Mouse (Mus musculus): Measurements from ENCODE around the gene Gm7073. TPM values are rescaled to one million over a fixed set of nuclear protein-coding genes. Genes with fewer than 3 reads are reported as not detected.
A peak's percentile ranks its signal among the peaks of the same experiment; 100 is the strongest.

Gm7073 gene
- total RNA-seq (2014; rRNA removed) = not detected in 2 replicates
- not detected in 2 replicates for polyA plus RNA-seq (2015; fragmentation: Nextera tagmentation; extraction: Ambion mirVana)

DNA sequence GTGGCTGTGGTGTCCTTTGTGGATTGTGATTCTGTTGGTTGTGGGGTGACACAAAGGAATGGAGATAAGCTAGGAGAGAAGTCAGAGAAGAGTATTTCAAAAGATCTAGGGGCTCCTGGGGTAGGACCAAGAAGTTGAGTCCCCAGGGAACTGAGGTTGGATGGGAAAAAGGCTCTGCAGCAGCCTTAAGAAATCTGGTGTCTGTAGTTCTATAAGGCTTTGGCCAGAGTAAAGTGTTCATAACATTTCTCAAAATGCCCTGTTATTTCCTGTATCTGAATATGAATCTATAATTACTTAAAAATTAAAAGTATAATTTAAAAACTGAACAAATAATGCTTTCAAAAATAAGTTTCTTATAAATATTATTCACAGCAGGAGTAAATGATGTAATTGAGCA is at the start of gene Gm7073:
TSS of gene Gm7073 (minus strand) at position 101 of the 400 bp plus-strand sequence.
- no peak within 1 kb of the TSS for H3K27ac ChIP-seq (ENCODE audit: low read depth, low read length)
- no peak for TF ChIP-seq CTCF (IDR thresholded peaks at IDR 0.05; ENCODE audit: low read depth)
- no peaks in the 10 kb centered on the region for H3K4me1 ChIP-seq (ENCODE audit: insufficient read depth)
- H3K36me3 ChIP-seq (ENCODE audit: insufficient read depth) = no peaks in the 10 kb centered on the region
- H3K27me3 ChIP-seq (ENCODE audit: insufficient read depth, low read length) = no peaks in the 10 kb centered on the region
- ATAC-seq (no peak), DNase-seq (no peak)
- H3K4me3 ChIP-seq (ENCODE audit: low read depth, low read length) = no peak within 1 kb of the TSS
- H3K4me2 ChIP-seq (ENCODE audit: low read depth) = no peak within 1 kb of the TSS
- no peak within 1 kb of the TSS for H3K9ac ChIP-seq
- no peaks in the 10 kb centered on the region for H3K9me3 ChIP-seq (ENCODE audit: low read length)

GRCm38 (mm10) chrX:60570539-60570938 is 31.5 kb upstream of the Gm7073 start:
- Histone ChIP-seq H3K27me3 (ENCODE audit: insufficient read depth, low read length) (no peaks in the 10 kb centered on the region), H3K9me3 (ENCODE audit: low read length) (no peaks in the 10 kb centered on the region), H3K9ac (no peak overlapping the region), H3K4me2 (ENCODE audit: low read depth) (no peak overlapping the region), H3K4me3 (ENCODE audit: low read depth, low read length) (no peak overlapping the region), H3K36me3 (ENCODE audit: insufficient read depth) (no peaks in the 10 kb centered on the region), H3K4me1 (ENCODE audit: insufficient read depth) (no peaks in the 10 kb centered on the region), H3K27ac (ENCODE audit: low read depth, low read length) (no peak overlapping the region)
- DNase-seq (no peak), ATAC-seq (no peak)
- WGBS = 28% methylated on average over 1 of the region's 1 CpGs
- no peak for TF ChIP-seq CTCF (IDR thresholded peaks at IDR 0.05; ENCODE audit: low read depth)

GRCm38 (mm10) chrX:60569047-60569446 is 30.0 kb upstream of the Gm7073 start:
- no peak overlapping the region for H3K4me3 ChIP-seq (ENCODE audit: low read depth, low read length)
- H3K4me2 ChIP-seq (ENCODE audit: low read depth) = no peak overlapping the region
- no peak overlapping the region for H3K9ac ChIP-seq
- H3K27ac ChIP-seq (ENCODE audit: low read depth, low read length) = no peak overlapping the region
- DNase-seq (no peak), ATAC-seq (no peak)
- no peak for TF ChIP-seq CTCF (IDR thresholded peaks at IDR 0.05; ENCODE audit: low read depth)
- no peaks in the 10 kb centered on the region for H3K9me3 ChIP-seq (ENCODE audit: low read length)
- H3K4me1 ChIP-seq (ENCODE audit: insufficient read depth) = no peaks in the 10 kb centered on the region
- no peaks in the 10 kb centered on the region for H3K36me3 ChIP-seq (ENCODE audit: insufficient read depth)
- H3K27me3 ChIP-seq (ENCODE audit: insufficient read depth, low read length) = no peaks in the 10 kb centered on the region

DNA sequence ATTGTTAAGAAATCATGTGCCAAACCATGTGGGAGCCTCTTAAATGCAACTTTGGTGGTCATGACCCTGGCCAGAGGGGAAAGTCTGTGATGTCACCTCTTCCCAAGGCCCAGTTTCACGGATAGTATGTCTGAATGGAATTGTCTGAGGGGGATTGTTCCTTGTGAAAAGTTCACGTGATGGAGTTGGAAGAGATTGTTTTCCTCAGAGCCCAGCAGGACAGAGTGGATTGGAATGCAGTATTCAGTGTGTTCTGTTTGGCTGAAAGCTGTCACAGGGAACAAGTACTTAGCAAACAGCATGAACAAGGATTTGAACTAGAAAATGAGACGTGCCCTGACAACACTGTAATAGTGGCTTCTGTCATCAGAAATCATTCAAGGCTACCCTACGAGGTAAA is 16.2 kb upstream of the Gm7073 start:
- Histone ChIP-seq H3K27ac (ENCODE audit: low read depth, low read length) (no peak overlapping the region), H3K4me2 (ENCODE audit: low read depth) (no peak overlapping the region), H3K9me3 (ENCODE audit: low read length) (no peaks in the 10 kb centered on the region), H3K27me3 (ENCODE audit: insufficient read depth, low read length) (no peaks in the 10 kb centered on the region), H3K4me1 (ENCODE audit: insufficient read depth) (no peaks in the 10 kb centered on the region), H3K36me3 (ENCODE audit: insufficient read depth) (no peaks in the 10 kb centered on the region), H3K4me3 (ENCODE audit: low read depth, low read length) (no peak overlapping the region), H3K9ac (no peak overlapping the region)
- DNase-seq = no peak
- ATAC-seq = no peak
- no peak for TF ChIP-seq CTCF (IDR thresholded peaks at IDR 0.05; ENCODE audit: low read depth)
- WGBS = 37% methylated on average over 4 of the region's 4 CpGs

- ATAC-seq = peak; percentile 88
- 25% methylated on average over 63 of the region's 113 CpGs for WGBS
- H3K4me1 ChIP-seq (ENCODE audit: insufficient read depth) = no peaks in the 10 kb centered on the region
These were observed 8.6 kb upstream of the Gm7073 start for GRCm38 (mm10) chrX:60547444-60548304.

GRCm38 (mm10) chrX:60547098-60547443 is 8.0 kb upstream of the Gm7073 start:
- WGBS = 28% methylated on average over 16 of the region's 16 CpGs
- no peaks in the 10 kb centered on the region for H3K36me3 ChIP-seq (ENCODE audit: insufficient read depth)
- H3K4me2 ChIP-seq (ENCODE audit: low read depth) = peak overlapping the region; percentile 53
- TF ChIP-seq CTCF (IDR thresholded peaks at IDR 0.05; ENCODE audit: low read depth) = no peak
- H3K4me1 ChIP-seq (ENCODE audit: insufficient read depth) = no peaks in the 10 kb centered on the region
- peak overlapping the region; percentile 51 for H3K4me3 ChIP-seq (ENCODE audit: low read depth, low read length)
- no peaks in the 10 kb centered on the region for H3K27me3 ChIP-seq (ENCODE audit: insufficient read depth, low read length)
- ATAC-seq = no peak
- H3K9me3 ChIP-seq (ENCODE audit: low read length) = no peaks in the 10 kb centered on the region
- H3K9ac ChIP-seq = peak overlapping the region; percentile 60
- no peak for DNase-seq
- no peak overlapping the region for H3K27ac ChIP-seq (ENCODE audit: low read depth, low read length)

More at GRCm38 (mm10) chrX:60547444-60548304, 8.6 kb upstream of the Gm7073 start:
- Histone ChIP-seq H3K4me3 (ENCODE audit: low read depth, low read length) (peak overlapping the region; percentile 51), H3K4me2 (ENCODE audit: low read depth) (peak overlapping the region; percentile 53), H3K27ac (ENCODE audit: low read depth, low read length) (peak overlapping the region; percentile 54), H3K27me3 (ENCODE audit: insufficient read depth, low read length) (no peaks in the 10 kb centered on the region), H3K9me3 (ENCODE audit: low read length) (no peaks in the 10 kb centered on the region), H3K36me3 (ENCODE audit: insufficient read depth) (no peaks in the 10 kb centered on the region), H3K9ac (peak overlapping the region; percentile 60)
- peak; percentile 44 for DNase-seq
- no peak for TF ChIP-seq CTCF (IDR thresholded peaks at IDR 0.05; ENCODE audit: low read depth)

GRCm38 (mm10) chrX:60545906-60546305 is 6.9 kb upstream of the Gm7073 start:
- ATAC-seq = no peak
- no peak overlapping the region for H3K4me2 ChIP-seq (ENCODE audit: low read depth)
- TF ChIP-seq CTCF (IDR thresholded peaks at IDR 0.05; ENCODE audit: low read depth) = no peak
- no peak overlapping the region for H3K27ac ChIP-seq (ENCODE audit: low read depth, low read length)
- H3K4me3 ChIP-seq (ENCODE audit: low read depth, low read length) = no peak overlapping the region
- no peak overlapping the region for H3K9ac ChIP-seq
- 25% methylated on average over 3 of the region's 3 CpGs for WGBS
- no peaks in the 10 kb centered on the region for H3K36me3 ChIP-seq (ENCODE audit: insufficient read depth)
- H3K27me3 ChIP-seq (ENCODE audit: insufficient read depth, low read length) = no peaks in the 10 kb centered on the region
- no peaks in the 10 kb centered on the region for H3K4me1 ChIP-seq (ENCODE audit: insufficient read depth)
- no peaks in the 10 kb centered on the region for H3K9me3 ChIP-seq (ENCODE audit: low read length)
- DNase-seq = no peak
